Mouse (Mus musculus): ENCODE results near the gene Pygl. TPM values are rescaled to one million over a fixed set of nuclear protein-coding genes. Genes with fewer than 3 reads are reported as not detected.

Gene Pygl
- polyA plus RNA-seq, 1 experiment from 2014 or later = 5.1 TPM

- Histone ChIP-seq H3K27me3 (replicated peaks; ENCODE audit: control insufficient read depth, insufficient read depth, low read length) (no peaks in the 10 kb centered on the region), H3K27ac (ENCODE audit: low read length) (no peak overlapping the region), H3K4me2 (ENCODE audit: low read length) (no peak overlapping the region), H3K4me3 (replicated peaks; ENCODE audit: low read length) (no peak overlapping the region), H3K4me1 (replicated peaks; ENCODE audit: control insufficient read depth, insufficient read depth, low read length) (0 out of 2 replicates have a peak, but pooled peaks cover 9% of the 10 kb centered on the region), H3K9ac (replicated peaks; ENCODE audit: low read depth, low read length) (no peak overlapping the region), H3K36me3 (ENCODE audit: control insufficient read depth, insufficient read depth) (no peaks in the 10 kb centered on the region), H3K9me3 (ENCODE audit: control insufficient read depth, low read length) (no peaks in the 10 kb centered on the region)
- 91% methylated on average over 15 of the region's 15 CpGs for WGBS
- ATAC-seq = no peak
These were observed 20.1 kb upstream of the Pygl start for GRCm38 (mm10) chr12:70251210-70251884.

GRCm38 (mm10) chr12:70249616-70250157 is 18.4 kb upstream of the Pygl start:
- Histone ChIP-seq H3K4me3 (replicated peaks; ENCODE audit: low read length) (no peak overlapping the region), H3K4me2 (ENCODE audit: low read length) (no peak overlapping the region), H3K9ac (replicated peaks; ENCODE audit: low read depth, low read length) (no peak overlapping the region), H3K36me3 (ENCODE audit: control insufficient read depth, insufficient read depth) (no peaks in the 10 kb centered on the region), H3K27ac (ENCODE audit: low read length) (no peak overlapping the region), H3K27me3 (replicated peaks; ENCODE audit: control insufficient read depth, insufficient read depth, low read length) (no peaks in the 10 kb centered on the region), H3K4me1 (replicated peaks; ENCODE audit: control insufficient read depth, insufficient read depth, low read length) (0 out of 2 replicates have a peak, but pooled peaks cover 9% of the 10 kb centered on the region), H3K9me3 (ENCODE audit: control insufficient read depth, low read length) (no peaks in the 10 kb centered on the region)
- no peak for ATAC-seq
- WGBS = 80% methylated on average over 10 of the region's 10 CpGs

DNA sequence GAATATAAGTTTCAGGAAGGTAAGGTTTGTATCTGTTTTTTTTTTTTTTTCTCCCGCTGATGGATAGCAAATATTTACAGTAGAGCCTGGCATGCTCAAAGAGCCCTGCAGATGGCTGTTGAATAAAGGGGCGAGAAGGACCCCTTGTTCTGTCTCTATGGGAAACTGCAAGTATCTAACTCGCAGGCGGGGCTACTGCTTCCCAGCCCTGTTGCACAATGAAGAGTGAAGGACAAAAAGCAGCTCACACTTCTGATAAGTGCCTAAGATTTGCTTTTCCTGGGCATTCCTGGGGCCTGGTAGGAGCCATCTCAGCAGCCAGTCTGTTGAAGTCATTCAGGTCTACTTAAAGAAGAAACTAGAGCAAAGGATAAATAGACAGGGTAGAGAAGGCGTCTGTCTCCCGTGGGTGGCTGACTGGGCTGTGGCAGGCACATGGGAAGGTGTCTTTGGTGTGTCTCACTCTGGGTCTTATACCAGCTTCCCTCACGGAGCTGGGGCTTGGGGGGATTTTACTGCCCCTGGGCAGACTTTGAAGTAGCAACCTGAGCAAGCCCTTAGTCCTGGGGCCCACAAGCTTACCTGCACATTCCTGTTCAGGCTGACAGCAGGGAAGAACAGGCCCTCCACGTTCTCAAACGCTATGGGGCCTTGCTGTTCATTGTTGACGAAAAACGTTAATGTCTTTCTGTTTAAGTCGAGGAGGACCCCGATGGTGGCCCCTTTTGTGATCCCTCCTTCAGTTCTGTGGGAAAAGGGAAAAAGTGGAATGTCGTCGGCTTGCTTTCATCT is 16.6 kb upstream of the Pygl start:
- Histone ChIP-seq H3K27me3 (replicated peaks; ENCODE audit: control insufficient read depth, insufficient read depth, low read length) (no peaks in the 10 kb centered on the region), H3K27ac (ENCODE audit: low read length) (no peak overlapping the region), H3K4me1 (replicated peaks; ENCODE audit: control insufficient read depth, insufficient read depth, low read length) (0 out of 2 replicates have a peak, but pooled peaks cover 11% of the 10 kb centered on the region), H3K9me3 (ENCODE audit: control insufficient read depth, low read length) (no peaks in the 10 kb centered on the region), H3K4me2 (ENCODE audit: low read length) (no peak overlapping the region), H3K9ac (replicated peaks; ENCODE audit: low read depth, low read length) (no peak overlapping the region), H3K4me3 (replicated peaks; ENCODE audit: low read length) (no peak overlapping the region), H3K36me3 (ENCODE audit: control insufficient read depth, insufficient read depth) (no peaks in the 10 kb centered on the region)
- 23% methylated on average over 15 of the region's 15 CpGs for WGBS
- ATAC-seq = peak; percentile 74

DNA sequence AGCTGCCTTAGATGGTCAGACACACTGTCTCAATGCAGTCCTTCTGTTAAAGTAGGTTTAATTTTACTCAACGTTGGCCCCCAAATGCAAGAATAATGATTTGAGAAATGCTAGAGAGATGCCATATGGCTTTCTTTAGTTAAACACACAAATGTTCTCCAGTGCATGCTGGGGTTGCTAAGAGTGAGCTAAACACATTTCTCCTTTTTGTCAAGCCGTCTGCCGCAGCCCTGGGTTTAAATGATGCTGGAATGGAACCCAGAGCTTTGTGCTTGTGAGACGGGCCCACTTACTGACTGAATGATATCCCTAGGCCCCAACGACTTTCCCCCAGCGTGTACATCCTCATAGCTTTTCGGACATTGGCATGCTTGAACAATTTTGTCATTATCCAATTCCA is 11.3 kb upstream of the Pygl start:
- no peaks in the 10 kb centered on the region for H3K9me3 ChIP-seq (ENCODE audit: control insufficient read depth, low read length)
- no peak overlapping the region for H3K4me2 ChIP-seq (ENCODE audit: low read length)
- H3K27me3 ChIP-seq (replicated peaks; ENCODE audit: control insufficient read depth, insufficient read depth, low read length) = no peaks in the 10 kb centered on the region
- no peak overlapping the region for H3K9ac ChIP-seq (replicated peaks; ENCODE audit: low read depth, low read length)
- WGBS = 59% methylated on average over 7 of the region's 7 CpGs
- peak; percentile 47; the same call in 1 of the 2 replicates for ATAC-seq
- H3K36me3 ChIP-seq (ENCODE audit: control insufficient read depth, insufficient read depth) = no peaks in the 10 kb centered on the region
- no peak overlapping the region for H3K4me3 ChIP-seq (replicated peaks; ENCODE audit: low read length)
- H3K4me1 ChIP-seq (replicated peaks; ENCODE audit: control insufficient read depth, insufficient read depth, low read length) = peaks cover 19% of the 10 kb centered on the region
- H3K27ac ChIP-seq (ENCODE audit: low read length) = peak overlapping the region; percentile 53

GRCm38 (mm10) chr12:70239741-70240140 is 8.5 kb upstream of the Pygl start:
- WGBS = 79% methylated on average over 5 of the region's 5 CpGs
- H3K27me3 ChIP-seq (replicated peaks; ENCODE audit: control insufficient read depth, insufficient read depth, low read length) = no peaks in the 10 kb centered on the region
- no peak overlapping the region for H3K4me2 ChIP-seq (ENCODE audit: low read length)
- H3K9ac ChIP-seq (replicated peaks; ENCODE audit: low read depth, low read length) = no peak overlapping the region
- no peak for ATAC-seq
- H3K27ac ChIP-seq (ENCODE audit: low read length) = no peak overlapping the region
- H3K4me1 ChIP-seq (replicated peaks; ENCODE audit: control insufficient read depth, insufficient read depth, low read length) = peaks cover 23% of the 10 kb centered on the region
- no peaks in the 10 kb centered on the region for H3K36me3 ChIP-seq (ENCODE audit: control insufficient read depth, insufficient read depth)
- H3K4me3 ChIP-seq (replicated peaks; ENCODE audit: low read length) = no peak overlapping the region
- H3K9me3 ChIP-seq (ENCODE audit: control insufficient read depth, low read length) = no peaks in the 10 kb centered on the region

- Histone ChIP-seq H3K4me2 (ENCODE audit: low read length) (no peak overlapping the region), H3K4me3 (replicated peaks; ENCODE audit: low read length) (no peak overlapping the region), H3K27ac (ENCODE audit: low read length) (peak overlapping the region; percentile 66), H3K4me1 (replicated peaks; ENCODE audit: control insufficient read depth, insufficient read depth, low read length) (peaks cover 24% of the 10 kb centered on the region), H3K9ac (replicated peaks; ENCODE audit: low read depth, low read length) (no peak overlapping the region), H3K27me3 (replicated peaks; ENCODE audit: control insufficient read depth, insufficient read depth, low read length) (no peaks in the 10 kb centered on the region), H3K9me3 (ENCODE audit: control insufficient read depth, low read length) (no peaks in the 10 kb centered on the region), H3K36me3 (ENCODE audit: control insufficient read depth, insufficient read depth) (no peaks in the 10 kb centered on the region)
- 18% methylated on average over 8 of the region's 8 CpGs for WGBS
- ATAC-seq = peak; percentile 75
These were observed 7.3 kb upstream of the Pygl start for GRCm38 (mm10) chr12:70238604-70239003.

DNA sequence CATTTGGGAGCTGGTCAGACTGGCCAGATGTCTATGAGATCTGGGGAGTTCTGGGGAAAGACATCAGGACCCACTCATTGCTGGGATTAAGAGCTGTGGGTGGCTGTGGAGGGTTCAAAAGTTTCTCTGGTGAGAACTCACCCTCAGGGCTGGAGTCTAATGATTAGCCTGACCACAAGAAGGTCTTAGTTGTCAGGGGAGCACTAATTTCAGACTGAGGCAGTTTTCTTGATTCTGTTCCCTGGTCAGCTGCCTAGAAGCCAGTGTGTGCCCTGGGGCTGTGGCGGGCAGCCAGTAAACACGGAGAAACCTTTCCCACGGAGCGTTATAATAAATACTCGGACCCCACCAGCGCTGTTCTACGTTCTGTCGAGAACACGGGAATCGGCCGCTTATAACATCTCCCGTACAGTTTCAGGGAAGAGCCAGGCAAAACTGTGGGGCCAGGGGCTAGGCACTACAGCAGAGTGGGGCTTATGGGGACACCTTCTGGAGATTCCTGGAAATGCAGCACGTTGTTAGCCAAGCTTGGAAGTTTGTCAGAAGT is 3.7 kb upstream of the Pygl start:
- peak overlapping the region; percentile 33 for H3K27ac ChIP-seq (ENCODE audit: low read length)
- no peaks in the 10 kb centered on the region for H3K27me3 ChIP-seq (replicated peaks; ENCODE audit: control insufficient read depth, insufficient read depth, low read length)
- peak overlapping the region; percentile 71 for H3K4me2 ChIP-seq (ENCODE audit: low read length)
- H3K4me3 ChIP-seq (replicated peaks; ENCODE audit: low read length) = peak overlapping the region; percentile 39
- 3% methylated on average over 13 of the region's 13 CpGs for WGBS
- H3K9me3 ChIP-seq (ENCODE audit: control insufficient read depth, low read length) = no peaks in the 10 kb centered on the region
- no peaks in the 10 kb centered on the region for H3K36me3 ChIP-seq (ENCODE audit: control insufficient read depth, insufficient read depth)
- H3K4me1 ChIP-seq (replicated peaks; ENCODE audit: control insufficient read depth, insufficient read depth, low read length) = peaks cover 12% of the 10 kb centered on the region
- peak overlapping the region; percentile 59 for H3K9ac ChIP-seq (replicated peaks; ENCODE audit: low read depth, low read length)
- ATAC-seq = peak; percentile 78

- Histone ChIP-seq H3K4me1 (replicated peaks; ENCODE audit: control insufficient read depth, insufficient read depth, low read length) (peaks cover 12% of the 10 kb centered on the region), H3K36me3 (ENCODE audit: control insufficient read depth, insufficient read depth) (no peaks in the 10 kb centered on the region), H3K9me3 (ENCODE audit: control insufficient read depth, low read length) (no peaks in the 10 kb centered on the region), H3K4me3 (replicated peaks; ENCODE audit: low read length) (no peak overlapping the region), H3K27me3 (replicated peaks; ENCODE audit: control insufficient read depth, insufficient read depth, low read length) (no peaks in the 10 kb centered on the region), H3K27ac (ENCODE audit: low read length) (no peak overlapping the region), H3K4me2 (ENCODE audit: low read length) (no peak overlapping the region), H3K9ac (replicated peaks; ENCODE audit: low read depth, low read length) (no peak overlapping the region)
- peak; percentile 76 for ATAC-seq
- 3% methylated on average over 6 of the region's 6 CpGs for WGBS
These were observed 3.1 kb upstream of the Pygl start for GRCm38 (mm10) chr12:70234411-70234810.

DNA sequence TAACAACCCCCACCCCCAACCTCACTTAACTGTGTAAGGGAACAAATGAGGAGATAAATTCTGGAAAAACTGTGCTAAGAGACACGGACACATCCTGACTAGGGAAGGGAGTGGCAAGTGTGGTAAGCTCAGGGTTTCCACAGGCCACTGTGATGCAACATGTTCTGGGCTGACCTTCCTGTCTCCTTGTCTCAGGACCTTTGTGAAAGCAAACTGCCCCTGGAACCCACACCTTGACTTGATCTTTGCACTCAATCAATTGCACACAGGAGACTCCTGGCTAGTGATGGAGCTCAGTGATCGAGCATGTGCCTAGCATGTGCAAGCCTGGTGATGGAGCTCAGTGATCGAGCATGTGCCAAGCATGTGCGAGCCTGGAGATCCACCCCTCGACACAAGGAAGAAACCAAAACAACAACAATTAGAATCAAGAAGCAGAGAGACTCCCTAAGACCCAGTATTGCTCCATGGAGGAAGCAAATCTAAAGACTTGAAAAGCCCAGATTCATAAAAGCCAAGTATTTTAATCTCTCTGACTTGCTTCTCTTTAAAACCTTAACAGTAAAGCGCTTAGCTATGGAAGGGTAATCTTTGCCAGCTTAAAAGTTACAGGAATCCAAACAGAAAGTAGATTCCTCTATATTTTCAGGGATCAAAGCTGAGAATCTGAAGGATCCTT is 2.5 kb upstream of the Pygl start:
- Histone ChIP-seq H3K36me3 (ENCODE audit: control insufficient read depth, insufficient read depth) (no peaks in the 10 kb centered on the region), H3K4me2 (ENCODE audit: low read length) (no peak overlapping the region), H3K4me1 (replicated peaks; ENCODE audit: control insufficient read depth, insufficient read depth, low read length) (peaks cover 7% of the 10 kb centered on the region), H3K27ac (ENCODE audit: low read length) (no peak overlapping the region), H3K27me3 (replicated peaks; ENCODE audit: control insufficient read depth, insufficient read depth, low read length) (no peaks in the 10 kb centered on the region), H3K4me3 (replicated peaks; ENCODE audit: low read length) (no peak overlapping the region), H3K9me3 (ENCODE audit: control insufficient read depth, low read length) (no peaks in the 10 kb centered on the region), H3K9ac (replicated peaks; ENCODE audit: low read depth, low read length) (no peak overlapping the region)
- 85% methylated on average over 6 of the region's 6 CpGs for WGBS
- no peak for ATAC-seq

Measured in forebrain, embryonic 16.5 days (tissue).